Mouse (Mus musculus): ENCODE measurements around the gene Tbx2. TPM values are rescaled to one million over a fixed set of nuclear protein-coding genes. Genes with fewer than 3 reads are reported as not detected.

Gene Tbx2
- polyA plus RNA-seq (2011; ENCODE audit: insufficient read length, low read depth, missing spikeins): 2.2 and 3.0 TPM in 2 replicates

- no peak for TF ChIP-seq CTCF (IDR thresholded peaks at IDR 0.05; ENCODE audit: borderline replicate concordance, insufficient read depth, low read length)
- TF ChIP-seq POLR2A (IDR thresholded peaks at IDR 0.05; ENCODE audit: low read depth, low read length): peak; percentile 51; the same call in 1 of the 2 replicates
- H3K27ac ChIP-seq (ENCODE audit: insufficient read depth, low read length): no peak within 1 kb of the TSS
- peaks cover 3% of the 10 kb centered on the region; the same call in 1 of the 2 replicates for H3K4me1 ChIP-seq (ENCODE audit: control insufficient read depth, insufficient read depth, low read length)
Measured at GRCm38 (mm10) chr11:85832231-85832924, at the start of gene Tbx2. Gene Tbx2 (plus strand): TSS chr11:85832551.

DNA sequence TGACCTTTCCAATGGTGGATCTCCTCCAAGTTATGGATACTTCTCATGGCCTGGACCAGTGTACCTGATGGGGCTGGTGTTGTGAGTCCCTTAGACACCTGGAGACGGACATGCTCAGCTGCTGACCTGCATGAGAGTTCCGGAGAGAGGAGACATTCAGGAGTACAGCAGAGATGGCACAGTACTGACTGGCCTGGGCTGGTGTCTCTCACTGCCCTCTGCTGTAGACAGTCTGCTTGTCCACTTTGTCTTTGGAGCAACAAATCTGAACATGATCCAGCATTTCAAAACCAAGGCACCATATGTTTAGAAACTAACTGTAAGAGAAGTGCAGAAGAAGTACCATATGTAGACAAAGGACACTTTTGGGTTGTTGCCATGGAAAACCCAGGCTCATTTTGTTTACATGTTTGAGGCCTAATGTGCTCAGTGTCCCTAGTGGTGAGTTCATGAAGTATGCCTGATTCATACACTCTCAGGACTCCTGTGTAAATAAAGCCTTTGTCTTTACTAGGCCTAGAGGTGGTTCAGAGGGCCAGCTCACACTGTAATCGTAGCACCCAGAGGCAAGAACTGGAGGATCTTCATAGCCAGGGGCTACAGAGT is 46.1 kb upstream of the Tbx2 start:
- H3K4me1 ChIP-seq (ENCODE audit: control insufficient read depth, insufficient read depth, low read length): no peaks in the 10 kb centered on the region
- H3K27ac ChIP-seq (ENCODE audit: insufficient read depth, low read length): no peak overlapping the region
- no peak for TF ChIP-seq POLR2A (IDR thresholded peaks at IDR 0.05; ENCODE audit: low read depth, low read length)
- peak; percentile 16; the same call in 1 of the 2 replicates for TF ChIP-seq CTCF (IDR thresholded peaks at IDR 0.05; ENCODE audit: borderline replicate concordance, insufficient read depth, low read length)
- H3K4me3 ChIP-seq (ENCODE audit: insufficient read depth, low read length): no peak overlapping the region

More at GRCm38 (mm10) chr11:85832231-85832924, at the start of gene Tbx2:
- peak within 1 kb of the TSS; percentile 58 for H3K4me3 ChIP-seq (ENCODE audit: insufficient read depth, low read length)

DNA sequence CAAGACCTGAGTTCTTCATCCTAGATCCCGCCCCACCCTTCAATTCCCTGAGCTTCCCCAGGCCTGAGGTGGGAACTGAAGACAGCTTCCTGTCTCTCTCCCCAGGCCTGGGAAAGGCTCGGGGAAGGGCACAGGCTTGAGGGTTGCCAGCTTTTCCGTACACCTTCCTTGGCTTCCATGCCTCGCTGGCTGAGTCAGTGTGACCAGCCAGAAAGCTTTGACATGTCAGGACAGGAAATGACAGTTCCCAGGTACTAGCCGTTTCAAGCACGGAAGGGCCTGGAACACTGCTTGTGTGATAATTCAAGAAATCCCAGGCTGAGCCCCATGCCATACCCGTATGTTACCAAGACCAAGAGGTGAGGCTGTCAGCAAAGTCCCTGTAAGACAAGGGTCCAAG is 42.6 kb upstream of the Tbx2 start:
- Histone ChIP-seq H3K4me1 (ENCODE audit: control insufficient read depth, insufficient read depth, low read length) (no peaks in the 10 kb centered on the region), H3K27ac (ENCODE audit: insufficient read depth, low read length) (no peak overlapping the region), H3K4me3 (ENCODE audit: insufficient read depth, low read length) (no peak overlapping the region)
- TF ChIP-seq CTCF (IDR thresholded peaks at IDR 0.05; ENCODE audit: borderline replicate concordance, insufficient read depth, low read length): no peak
- no peak for TF ChIP-seq POLR2A (IDR thresholded peaks at IDR 0.05; ENCODE audit: low read depth, low read length)

- Histone ChIP-seq H3K4me1 (ENCODE audit: control insufficient read depth, insufficient read depth, low read length) (no peaks in the 10 kb centered on the region), H3K4me3 (ENCODE audit: insufficient read depth, low read length) (no peak overlapping the region), H3K27ac (ENCODE audit: insufficient read depth, low read length) (no peak overlapping the region)
- no peak for TF ChIP-seq POLR2A (IDR thresholded peaks at IDR 0.05; ENCODE audit: low read depth, low read length)
- TF ChIP-seq CTCF (IDR thresholded peaks at IDR 0.05; ENCODE audit: borderline replicate concordance, insufficient read depth, low read length): no peak
Measured at GRCm38 (mm10) chr11:85790267-85790666, 42.1 kb upstream of the Tbx2 start.

- Histone ChIP-seq H3K4me1 (ENCODE audit: control insufficient read depth, insufficient read depth, low read length) (no peaks in the 10 kb centered on the region), H3K27ac (ENCODE audit: insufficient read depth, low read length) (no peak overlapping the region)
Measured at GRCm38 (mm10) chr11:85791212-85791611, 41.1 kb upstream of the Tbx2 start.

DNA sequence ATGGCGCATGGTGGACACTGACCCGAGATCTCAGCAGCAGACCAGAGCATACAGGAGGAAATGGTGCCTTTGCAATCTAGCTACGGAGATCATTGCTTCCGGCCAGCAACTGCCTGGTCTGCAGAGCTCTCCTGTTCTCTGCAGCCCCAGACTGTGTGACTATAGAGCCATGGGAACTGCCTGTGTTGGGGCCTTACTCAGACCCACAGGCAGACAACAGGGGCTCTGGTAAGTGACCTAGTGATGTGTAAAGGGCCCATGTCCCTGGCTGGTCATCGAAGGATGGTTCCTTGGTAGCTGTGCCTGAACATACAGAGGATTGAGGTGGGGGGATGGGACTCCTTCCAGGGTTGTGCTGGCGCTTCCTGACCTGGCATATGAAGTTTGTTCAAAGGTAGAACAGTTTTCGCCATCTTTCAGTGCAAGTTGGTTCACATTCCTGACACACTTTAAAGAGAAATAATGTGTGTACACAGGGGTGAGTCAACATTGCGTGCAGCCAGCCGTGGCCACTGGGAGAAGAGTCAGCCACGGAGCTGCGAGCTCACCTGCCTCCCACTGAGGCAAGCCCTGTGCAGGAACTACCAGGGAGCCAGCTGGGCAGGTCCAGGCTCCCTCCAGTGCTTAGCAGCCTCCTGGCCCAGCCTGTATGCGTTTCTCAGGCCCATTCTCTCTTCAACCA is 39.7 kb upstream of the Tbx2 start:
- Histone ChIP-seq H3K27ac (ENCODE audit: insufficient read depth, low read length) (no peak overlapping the region), H3K4me3 (ENCODE audit: insufficient read depth, low read length) (no peak overlapping the region)
- no peak for TF ChIP-seq CTCF (IDR thresholded peaks at IDR 0.05; ENCODE audit: borderline replicate concordance, insufficient read depth, low read length)
- no peak for TF ChIP-seq POLR2A (IDR thresholded peaks at IDR 0.05; ENCODE audit: low read depth, low read length)

More at GRCm38 (mm10) chr11:85791212-85791611, 41.1 kb upstream of the Tbx2 start:
- TF ChIP-seq POLR2A (IDR thresholded peaks at IDR 0.05; ENCODE audit: low read depth, low read length) (no peak), CTCF (IDR thresholded peaks at IDR 0.05; ENCODE audit: borderline replicate concordance, insufficient read depth, low read length) (no peak)
- H3K4me3 ChIP-seq (ENCODE audit: insufficient read depth, low read length): no peak overlapping the region

GRCm38 (mm10) chr11:85799456-85799855 is 32.9 kb upstream of the Tbx2 start:
- no peak overlapping the region for H3K27ac ChIP-seq (ENCODE audit: insufficient read depth, low read length)
- H3K4me3 ChIP-seq (ENCODE audit: insufficient read depth, low read length): no peak overlapping the region
- TF ChIP-seq POLR2A (IDR thresholded peaks at IDR 0.05; ENCODE audit: low read depth, low read length) (no peak), CTCF (IDR thresholded peaks at IDR 0.05; ENCODE audit: borderline replicate concordance, insufficient read depth, low read length) (no peak)
- no peaks in the 10 kb centered on the region for H3K4me1 ChIP-seq (ENCODE audit: control insufficient read depth, insufficient read depth, low read length)

More for the DNA sequence above, 39.7 kb upstream of the Tbx2 start:
- no peaks in the 10 kb centered on the region for H3K4me1 ChIP-seq (ENCODE audit: control insufficient read depth, insufficient read depth, low read length)

GRCm38 (mm10) chr11:85799856-85800255 is 32.5 kb upstream of the Tbx2 start:
- no peak for TF ChIP-seq POLR2A (IDR thresholded peaks at IDR 0.05; ENCODE audit: low read depth, low read length)
- TF ChIP-seq CTCF (IDR thresholded peaks at IDR 0.05; ENCODE audit: borderline replicate concordance, insufficient read depth, low read length): no peak
- no peaks in the 10 kb centered on the region for H3K4me1 ChIP-seq (ENCODE audit: control insufficient read depth, insufficient read depth, low read length)

DNA sequence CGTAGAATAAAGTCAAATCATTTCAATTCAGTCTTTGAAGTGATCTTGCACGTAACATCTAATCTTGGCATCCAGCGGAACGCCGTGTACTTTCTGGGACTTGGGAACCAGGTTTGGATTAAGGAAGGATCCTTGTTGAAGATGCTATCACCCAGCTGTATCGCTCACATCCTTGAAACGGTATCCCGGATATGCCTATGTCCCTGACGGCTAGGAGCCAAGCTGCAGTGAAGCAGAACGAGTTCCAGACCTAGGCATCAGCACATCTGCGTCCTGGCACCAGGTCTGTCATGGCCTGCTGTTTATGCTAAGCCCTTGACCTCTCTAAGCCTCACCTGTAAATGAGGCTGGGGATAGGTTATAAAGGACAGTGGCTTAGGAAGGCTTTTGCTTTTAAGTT is 32.0 kb upstream of the Tbx2 start:
- Histone ChIP-seq H3K4me1 (ENCODE audit: control insufficient read depth, insufficient read depth, low read length) (no peaks in the 10 kb centered on the region), H3K27ac (ENCODE audit: insufficient read depth, low read length) (no peak overlapping the region), H3K4me3 (ENCODE audit: insufficient read depth, low read length) (no peak overlapping the region)
- no peak for TF ChIP-seq CTCF (IDR thresholded peaks at IDR 0.05; ENCODE audit: borderline replicate concordance, insufficient read depth, low read length)
- no peak for TF ChIP-seq POLR2A (IDR thresholded peaks at IDR 0.05; ENCODE audit: low read depth, low read length)

More at GRCm38 (mm10) chr11:85799856-85800255, 32.5 kb upstream of the Tbx2 start:
- no peak overlapping the region for H3K4me3 ChIP-seq (ENCODE audit: insufficient read depth, low read length)
- H3K27ac ChIP-seq (ENCODE audit: insufficient read depth, low read length): no peak overlapping the region

Data from embryonic fibroblast, embryonic 13.5 days (primary cell).